Mouse (Mus musculus): ENCODE data around the gene Ctns.

GRCm38 (mm10) chr11:73233992-73234391 is 35.1 kb upstream of the Ctns start, which contains the start of gene Trpv1:
- no peak for TF ChIP-seq CTCF (IDR thresholded peaks at IDR 0.05; ENCODE audit: low read depth)
- no peak for TF ChIP-seq EP300 (optimal IDR thresholded peaks at IDR 0.05)

Data from stomach, postnatal 0 days (tissue).